In the genomic region with DNA sequence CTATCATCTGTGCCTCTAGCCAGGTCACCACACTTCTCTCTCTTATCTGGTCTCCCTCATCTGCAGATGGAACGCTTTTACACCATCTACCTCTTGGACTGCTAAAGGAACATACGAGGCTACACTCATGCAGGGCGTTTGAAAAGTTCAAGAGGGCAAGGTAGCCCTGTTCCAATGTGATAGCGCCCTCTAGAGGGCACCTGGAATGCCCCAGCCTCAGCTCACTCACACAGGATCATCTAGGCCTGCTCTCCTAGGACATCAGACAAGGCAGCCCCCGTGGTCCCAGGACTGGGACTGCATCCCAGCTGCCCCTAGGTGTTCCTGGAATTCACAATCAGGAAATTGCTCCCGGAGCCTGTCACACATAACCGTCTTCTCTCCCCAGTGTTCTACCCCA, we compare ENCODE assay signal across 10 mouse cellular contexts. TPM values are rescaled to one million over a fixed set of nuclear protein-coding genes. Genes with fewer than 3 reads are reported as not detected.
A peak's percentile ranks its signal among the peaks of the same experiment; 100 is the strongest.
DNase-seq lines count a peak whose midpoint lies in the region; ATAC-seq and TF ChIP-seq lines count a peak whose summit lies in the region.
"Had no signal": no experiment of that assay in that cellular context is flagged by ENCODE, and none has a peak within 500 bp of the region (broad histone marks: within the 10 kb centered on the region; RNA-seq: fewer than 3 reads in every experiment).

No protein-coding gene starts in this region.

- H3K36me3 ChIP-seq in heart, embryonic 10.5 days: no peaks in the 10 kb centered on the region
- no peaks in the 10 kb centered on the region for H3K36me3 ChIP-seq in heart, embryonic 12.5 days
- no peaks in the 10 kb centered on the region for H3K36me3 ChIP-seq in lung, embryonic 14.5 days (ENCODE audit: insufficient read depth)
- H3K36me3 ChIP-seq in hindbrain, embryonic 16.5 days (ENCODE audit: control insufficient read depth, insufficient read depth, low read length): no peaks in the 10 kb centered on the region
- H3K36me3 ChIP-seq: stomach, embryonic 15.5 days had no signal

- no peak for DNase-seq in heart, embryonic 10.5 days (ENCODE audit: low spot score)
- no peak for DNase-seq in lung, embryonic 14.5 days
- DNase-seq in lung, postnatal 10 days: no peak
- peak; percentile 84 for DNase-seq in ZHBTc4 (ENCODE audit: low read depth, low spot score)
- no peak for DNase-seq in layer of hippocampus, postnatal 25 days (ENCODE audit: extremely low spot score in 1 of 2, low spot score in 1 of 2)

- no peaks in the 10 kb centered on the region for H3K27me3 ChIP-seq in heart, embryonic 10.5 days (ENCODE audit: insufficient read depth, poor library complexity, severe bottlenecking)
- no peaks in the 10 kb centered on the region for H3K27me3 ChIP-seq in heart, embryonic 12.5 days (replicated peaks)
- H3K27me3 ChIP-seq in lung, embryonic 14.5 days (ENCODE audit: insufficient read depth, low read length): no peaks in the 10 kb centered on the region
- no peaks in the 10 kb centered on the region for H3K27me3 ChIP-seq in hindbrain, embryonic 16.5 days (replicated peaks; ENCODE audit: control insufficient read depth, insufficient read depth, low read length)
- H3K27me3 ChIP-seq: stomach, embryonic 15.5 days had no signal

- peaks cover 4% of the 10 kb centered on the region; the same call in 1 of the 2 replicates for H3K9me3 ChIP-seq in heart, embryonic 10.5 days
- peaks cover 5% of the 10 kb centered on the region for H3K9me3 ChIP-seq in heart, embryonic 12.5 days (replicated peaks)
- H3K9me3 ChIP-seq in lung, embryonic 14.5 days (ENCODE audit: low read depth, low read length): no peaks in the 10 kb centered on the region
- H3K9me3 ChIP-seq in hindbrain, embryonic 16.5 days (ENCODE audit: control insufficient read depth, low read length): no peaks in the 10 kb centered on the region
- H3K9me3 ChIP-seq: stomach, embryonic 15.5 days had no signal

- TF ChIP-seq POLR2A in olfactory bulb, adult 2 months (IDR thresholded peaks at IDR 0.05; ENCODE audit: insufficient read depth, low read depth, low read length): no peak

- H3K9ac ChIP-seq in heart, embryonic 12.5 days: no peak overlapping the region
- H3K9ac ChIP-seq in lung, embryonic 14.5 days: no peak overlapping the region
- no peak overlapping the region for H3K9ac ChIP-seq in hindbrain, embryonic 16.5 days (ENCODE audit: low read depth, low read length)
- H3K9ac ChIP-seq: stomach, embryonic 15.5 days had no signal

- H3K4me2 ChIP-seq in heart, embryonic 12.5 days: no peak overlapping the region
- H3K4me2 ChIP-seq in lung, embryonic 14.5 days: no peak overlapping the region
- no peak overlapping the region for H3K4me2 ChIP-seq in hindbrain, embryonic 16.5 days (ENCODE audit: low read length)
- H3K4me2 ChIP-seq: stomach, embryonic 15.5 days had no signal

- peak overlapping the region; percentile 24; the same call in 1 of the 2 replicates for H3K27ac ChIP-seq in heart, embryonic 10.5 days
- H3K27ac ChIP-seq in heart, embryonic 12.5 days (ENCODE audit: poor library complexity, severe bottlenecking): no peak overlapping the region
- no peak overlapping the region for H3K27ac ChIP-seq in lung, embryonic 14.5 days (ENCODE audit: low read depth)
- no peak overlapping the region for H3K27ac ChIP-seq in olfactory bulb, adult 2 months (ENCODE audit: insufficient read depth, low read depth, low read length)
- no peak overlapping the region for H3K27ac ChIP-seq in hindbrain, embryonic 16.5 days (ENCODE audit: low read depth, low read length)

- peak; percentile 28; the same call in 1 of the 2 replicates for TF ChIP-seq CTCF in lung, embryonic 14.5 days (IDR thresholded peaks at IDR 0.05; ENCODE audit: low read depth)
- TF ChIP-seq CTCF in olfactory bulb, adult 2 months (IDR thresholded peaks at IDR 0.05; ENCODE audit: insufficient read depth, low read depth, low read length): peak; percentile 56; the same call in 1 of the 2 replicates

- ATAC-seq in heart, embryonic 12.5 days (ENCODE audit: insufficient number of reproducible peaks, low FRiP score): no peak
- ATAC-seq in lung, embryonic 14.5 days (ENCODE audit: insufficient read depth): no peak
- no peak for ATAC-seq in hindbrain, embryonic 16.5 days

- peaks cover 26% of the 10 kb centered on the region for H3K4me1 ChIP-seq in heart, embryonic 10.5 days
- peaks cover 43% of the 10 kb centered on the region for H3K4me1 ChIP-seq in heart, embryonic 12.5 days (replicated peaks)
- 0 out of 2 replicates have a peak, but pooled peaks cover 4% of the 10 kb centered on the region for H3K4me1 ChIP-seq in lung, embryonic 14.5 days (ENCODE audit: insufficient read depth)
- H3K4me1 ChIP-seq in olfactory bulb, adult 2 months (ENCODE audit: control insufficient read depth, insufficient read depth, low read length): peaks cover 55% of the 10 kb centered on the region
- H3K4me1 ChIP-seq in hindbrain, embryonic 16.5 days (ENCODE audit: control insufficient read depth, insufficient read depth, low read depth, low read length): peaks cover 13% of the 10 kb centered on the region

- WGBS in heart, embryonic 10.5 days: 64% methylated on average over 7 of the region's 7 CpGs
- WGBS in heart, embryonic 12.5 days: 59% methylated on average over 7 of the region's 7 CpGs
- 66% methylated on average over 7 of the region's 7 CpGs for WGBS in lung, embryonic 14.5 days
- WGBS in olfactory bulb, adult 2 months: 80% methylated on average over 7 of the region's 7 CpGs
- WGBS in hindbrain, embryonic 16.5 days: 76% methylated on average over 7 of the region's 7 CpGs

- H3K4me3 ChIP-seq in heart, embryonic 10.5 days: no peak overlapping the region
- H3K4me3 ChIP-seq in heart, embryonic 12.5 days: no peak overlapping the region
- no peak overlapping the region for H3K4me3 ChIP-seq in lung, embryonic 14.5 days (ENCODE audit: low read depth, low read length)
- no peak overlapping the region for H3K4me3 ChIP-seq in olfactory bulb, adult 2 months (ENCODE audit: insufficient read depth, low read depth, low read length)
- H3K4me3 ChIP-seq in hindbrain, embryonic 16.5 days (ENCODE audit: low read length): no peak overlapping the region
- H3K4me3 ChIP-seq: erythroblast, embryonic 14.5 days; stomach, embryonic 15.5 days had no signal

RNA-seq across cellular contexts. Expression of a gene that starts 41.6 kb away (rescaled TPM):
- polyA plus RNA-seq in heart, embryonic 10.5 days (2016; fragmentation: Nextera tagmentation; extraction: Ambion mirVana): 0.15 and 0.44 TPM in 2 replicates
- 0.26 TPM in 1 of 2 replicates, not detected in the other for polyA plus RNA-seq in heart, embryonic 12.5 days (2016; fragmentation: Nextera tagmentation; extraction: Ambion mirVana)
- 0.23 and 0.43 TPM in 2 replicates for polyA plus RNA-seq in lung, embryonic 14.5 days (2014; fragmentation: Nextera tagmentation; extraction: Ambion mirVana)
- polyA plus RNA-seq in olfactory bulb, adult 2 months (2012; ENCODE audit: insufficient read depth, insufficient read length, low replicate concordance, missing spikeins): not detected in 2 replicates
- total RNA-seq in layer of hippocampus, postnatal 25 days (2021): 100 to 1,000 TPM; 132 to 135 TPM
- 198 and 224 TPM in 2 replicates for polyA plus RNA-seq in hindbrain, embryonic 16.5 days (2015; fragmentation: Nextera tagmentation; extraction: Ambion mirVana)

Comparison
In these comparisons a context has a peak if more than half of its experiments do, and no peak if none do; other contexts are left out.
1. RNA of a gene that starts 41.6 kb away (polyA plus RNA-seq): 198 to 224 TPM in hindbrain, embryonic 16.5 days and not detected in olfactory bulb, adult 2 months; 0.15 to 0.44 TPM in heart, embryonic 10.5 days, 0.23 to 0.43 TPM in lung, embryonic 14.5 days and 0.26 TPM in heart, embryonic 12.5 days; every median in the first group is over 10 times any median in the second.